Mouse (Mus musculus): Measurements from ENCODE around the gene Cdc16. TPM values are rescaled to one million over a fixed set of nuclear protein-coding genes. Genes with fewer than 3 reads are reported as not detected.

Cdc16 gene
- polyA plus RNA-seq, 1 experiment from 2014 or later, result 184 TPM

Other genes with a start within 250 kb of the Cdc16 start
- not detected in 2 replicates for gene 1700029H14Rik, start 195.2 kb upstream of the Cdc16 start, polyA plus RNA-seq (2015; fragmentation: Nextera tagmentation; extraction: Ambion mirVana)
- gene Rasa3, start 80.1 kb upstream of the Cdc16 start, polyA plus RNA-seq (2015; fragmentation: Nextera tagmentation; extraction: Ambion mirVana), result 23.2 and 23.5 TPM in 2 replicates
- 0.05 TPM in 1 of 2 replicates, not detected in the other for gene Cfap97d2, start 51.8 kb upstream of the Cdc16 start, polyA plus RNA-seq (2015; fragmentation: Nextera tagmentation; extraction: Ambion mirVana)
- gene Upf3a, start 27.9 kb downstream of the Cdc16 start, polyA plus RNA-seq (2015; fragmentation: Nextera tagmentation; extraction: Ambion mirVana), result 42.3 and 44.8 TPM in 2 replicates
- not detected in 2 replicates for gene AF366264, start 80.7 kb downstream of the Cdc16 start, polyA plus RNA-seq (2015; fragmentation: Nextera tagmentation; extraction: Ambion mirVana)
- gene Champ1, start 112.0 kb downstream of the Cdc16 start, polyA plus RNA-seq (2015; fragmentation: Nextera tagmentation; extraction: Ambion mirVana), result 34.4 and 37.6 TPM in 2 replicates
- gene Coprs, start 132.6 kb downstream of the Cdc16 start, polyA plus RNA-seq (2015; fragmentation: Nextera tagmentation; extraction: Ambion mirVana), result 48.8 and 51.8 TPM in 2 replicates

Measured in kidney, embryonic 15.5 days (tissue).